Mouse (Mus musculus): ENCODE measurements around the gene Lamtor4. TPM values are rescaled to one million over a fixed set of nuclear protein-coding genes. Genes with fewer than 3 reads are reported as not detected.

The Lamtor4 gene
- polyA plus RNA-seq, 1 experiment from 2014 or later: 101 TPM

GRCm38 (mm10) chr5:138265712-138266111 is 10.4 kb downstream of the Lamtor4 start:
- no peak overlapping the region for H3K9ac ChIP-seq (ENCODE audit: low read depth, low read length)
- ATAC-seq: no peak
- H3K4me3 ChIP-seq (ENCODE audit: low read length): no peak overlapping the region

GRCm38 (mm10) chr5:138267114-138267513 is 11.8 kb downstream of the Lamtor4 start:
- no peak overlapping the region for H3K4me2 ChIP-seq (ENCODE audit: low read depth, low read length)
- H3K27me3 ChIP-seq (replicated peaks; ENCODE audit: control insufficient read depth, insufficient read depth, low read length): no peaks in the 10 kb centered on the region
- no peak overlapping the region for H3K4me3 ChIP-seq (ENCODE audit: low read length)
- H3K27ac ChIP-seq (ENCODE audit: low read length): no peak overlapping the region
- 89% methylated on average over 3 of the region's 3 CpGs for WGBS
- no peaks in the 10 kb centered on the region for H3K9me3 ChIP-seq (ENCODE audit: control insufficient read depth, low read length)
- no peaks in the 10 kb centered on the region for H3K36me3 ChIP-seq (ENCODE audit: control insufficient read depth, insufficient read depth, low read length)
- peaks cover 10% of the 10 kb centered on the region for H3K4me1 ChIP-seq (ENCODE audit: control insufficient read depth, insufficient read depth, low read length)
- no peak overlapping the region for H3K9ac ChIP-seq (ENCODE audit: low read depth, low read length)
- ATAC-seq: no peak

More at GRCm38 (mm10) chr5:138265712-138266111, 10.4 kb downstream of the Lamtor4 start:
- Histone ChIP-seq H3K4me1 (ENCODE audit: control insufficient read depth, insufficient read depth, low read length) (peaks cover 12% of the 10 kb centered on the region), H3K9me3 (ENCODE audit: control insufficient read depth, low read length) (no peaks in the 10 kb centered on the region), H3K36me3 (ENCODE audit: control insufficient read depth, insufficient read depth, low read length) (peaks cover 6% of the 10 kb centered on the region; the same call in 1 of the 2 replicates), H3K27me3 (replicated peaks; ENCODE audit: control insufficient read depth, insufficient read depth, low read length) (no peaks in the 10 kb centered on the region), H3K27ac (ENCODE audit: low read length) (no peak overlapping the region), H3K4me2 (ENCODE audit: low read depth, low read length) (no peak overlapping the region)
- WGBS: 97% methylated on average over 4 of the region's 4 CpGs

GRCm38 (mm10) chr5:138268980-138269379 is 13.7 kb downstream of the Lamtor4 start:
- Histone ChIP-seq H3K9ac (ENCODE audit: low read depth, low read length) (no peak overlapping the region), H3K4me3 (ENCODE audit: low read length) (no peak overlapping the region), H3K36me3 (ENCODE audit: control insufficient read depth, insufficient read depth, low read length) (no peaks in the 10 kb centered on the region), H3K4me1 (ENCODE audit: control insufficient read depth, insufficient read depth, low read length) (no peaks in the 10 kb centered on the region), H3K4me2 (ENCODE audit: low read depth, low read length) (no peak overlapping the region), H3K27ac (ENCODE audit: low read length) (no peak overlapping the region), H3K27me3 (replicated peaks; ENCODE audit: control insufficient read depth, insufficient read depth, low read length) (no peaks in the 10 kb centered on the region), H3K9me3 (ENCODE audit: control insufficient read depth, low read length) (no peaks in the 10 kb centered on the region)
- 79% methylated on average over 4 of the region's 4 CpGs for WGBS
- no peak for ATAC-seq

GRCm38 (mm10) chr5:138271232-138271631 is 15.9 kb downstream of the Lamtor4 start:
- no peaks in the 10 kb centered on the region for H3K27me3 ChIP-seq (replicated peaks; ENCODE audit: control insufficient read depth, insufficient read depth, low read length)
- no peaks in the 10 kb centered on the region for H3K9me3 ChIP-seq (ENCODE audit: control insufficient read depth, low read length)
- H3K9ac ChIP-seq (ENCODE audit: low read depth, low read length): no peak overlapping the region
- 62% methylated on average over 3 of the region's 3 CpGs for whole genome bisulfite sequencing
- H3K36me3 ChIP-seq (ENCODE audit: control insufficient read depth, insufficient read depth, low read length): no peaks in the 10 kb centered on the region
- H3K27ac ChIP-seq (ENCODE audit: low read length): no peak overlapping the region
- ATAC-seq: no peak
- H3K4me2 ChIP-seq (ENCODE audit: low read depth, low read length): no peak overlapping the region
- H3K4me1 ChIP-seq (ENCODE audit: control insufficient read depth, insufficient read depth, low read length): peaks cover 6% of the 10 kb centered on the region
- H3K4me3 ChIP-seq (ENCODE audit: low read length): no peak overlapping the region

DNA sequence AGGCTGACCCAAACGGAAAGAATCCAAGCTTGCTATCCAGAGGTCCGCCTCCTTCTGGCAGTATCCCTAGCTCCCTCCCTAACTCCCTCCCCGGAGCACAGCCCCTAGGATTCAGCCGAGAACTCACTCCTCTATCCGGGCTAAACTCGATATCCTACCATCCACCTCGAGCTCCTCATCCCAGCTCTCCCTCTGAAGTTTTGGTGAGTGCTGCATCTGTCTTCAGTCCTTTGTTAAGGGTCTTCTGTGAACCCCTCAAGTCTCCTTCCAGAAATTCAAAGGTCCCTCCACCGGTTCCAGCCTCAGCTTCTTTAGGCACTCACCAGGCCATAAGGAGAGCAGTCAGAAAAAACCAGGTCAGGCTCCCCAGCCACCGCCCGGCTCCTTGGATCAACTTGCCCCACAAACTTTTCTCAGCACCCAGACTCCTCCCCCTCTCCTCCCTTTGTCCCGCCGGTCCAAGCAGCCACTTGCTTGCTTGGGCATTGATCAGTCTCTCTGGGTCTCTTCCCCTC is 17.2 kb downstream of the Lamtor4 start, which contains the start of gene Gal3st4:
TSS of gene Gal3st4 (minus strand) at position 432 of the 515 bp plus-strand sequence.
- H3K4me1 ChIP-seq (ENCODE audit: control insufficient read depth, insufficient read depth, low read length): peaks cover 6% of the 10 kb centered on the region
- 5% methylated on average over 12 of the region's 12 CpGs for WGBS
- peak within 1 kb of the TSS; percentile 30 for H3K4me3 ChIP-seq (ENCODE audit: low read length)
- H3K36me3 ChIP-seq (ENCODE audit: control insufficient read depth, insufficient read depth, low read length): no peaks in the 10 kb centered on the region
- H3K4me2 ChIP-seq (ENCODE audit: low read depth, low read length): peak within 1 kb of the TSS; percentile 35
- H3K9me3 ChIP-seq (ENCODE audit: control insufficient read depth, low read length): no peaks in the 10 kb centered on the region
- H3K9ac ChIP-seq (ENCODE audit: low read depth, low read length): peak within 1 kb of the TSS; percentile 49
- H3K27me3 ChIP-seq (replicated peaks; ENCODE audit: control insufficient read depth, insufficient read depth, low read length): no peaks in the 10 kb centered on the region
- ATAC-seq: peak; percentile 57
- H3K27ac ChIP-seq (ENCODE audit: low read length): no peak within 1 kb of the TSS

DNA sequence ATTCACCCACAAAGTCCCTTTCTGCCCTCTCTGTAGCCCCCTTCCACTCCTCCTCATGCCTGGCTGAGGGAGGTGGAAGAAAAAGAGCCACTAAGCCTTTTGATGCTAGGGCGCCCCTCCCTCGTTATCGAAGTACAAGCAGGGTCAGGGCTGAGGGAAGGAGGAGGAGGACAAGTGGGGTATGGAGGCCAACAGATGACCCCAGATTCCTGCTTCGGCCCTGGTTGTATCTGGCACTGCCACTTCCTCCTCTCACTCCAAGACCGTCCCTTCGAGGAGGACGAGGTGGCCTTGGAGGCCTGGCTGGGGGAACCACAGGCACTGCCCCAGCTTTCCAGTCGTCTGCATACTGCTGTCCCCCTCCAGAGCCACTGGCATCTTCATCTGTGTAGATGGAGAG is 18.9 kb downstream of the Lamtor4 start:
- 70% methylated on average over 8 of the region's 8 CpGs for WGBS
- H3K4me2 ChIP-seq (ENCODE audit: low read depth, low read length): no peak overlapping the region
- H3K4me1 ChIP-seq (ENCODE audit: control insufficient read depth, insufficient read depth, low read length): peaks cover 6% of the 10 kb centered on the region
- H3K36me3 ChIP-seq (ENCODE audit: control insufficient read depth, insufficient read depth, low read length): no peaks in the 10 kb centered on the region
- H3K27ac ChIP-seq (ENCODE audit: low read length): no peak overlapping the region
- no peak overlapping the region for H3K9ac ChIP-seq (ENCODE audit: low read depth, low read length)
- no peaks in the 10 kb centered on the region for H3K9me3 ChIP-seq (ENCODE audit: control insufficient read depth, low read length)
- ATAC-seq: no peak
- H3K4me3 ChIP-seq (ENCODE audit: low read length): no peak overlapping the region
- H3K27me3 ChIP-seq (replicated peaks; ENCODE audit: control insufficient read depth, insufficient read depth, low read length): no peaks in the 10 kb centered on the region

DNA sequence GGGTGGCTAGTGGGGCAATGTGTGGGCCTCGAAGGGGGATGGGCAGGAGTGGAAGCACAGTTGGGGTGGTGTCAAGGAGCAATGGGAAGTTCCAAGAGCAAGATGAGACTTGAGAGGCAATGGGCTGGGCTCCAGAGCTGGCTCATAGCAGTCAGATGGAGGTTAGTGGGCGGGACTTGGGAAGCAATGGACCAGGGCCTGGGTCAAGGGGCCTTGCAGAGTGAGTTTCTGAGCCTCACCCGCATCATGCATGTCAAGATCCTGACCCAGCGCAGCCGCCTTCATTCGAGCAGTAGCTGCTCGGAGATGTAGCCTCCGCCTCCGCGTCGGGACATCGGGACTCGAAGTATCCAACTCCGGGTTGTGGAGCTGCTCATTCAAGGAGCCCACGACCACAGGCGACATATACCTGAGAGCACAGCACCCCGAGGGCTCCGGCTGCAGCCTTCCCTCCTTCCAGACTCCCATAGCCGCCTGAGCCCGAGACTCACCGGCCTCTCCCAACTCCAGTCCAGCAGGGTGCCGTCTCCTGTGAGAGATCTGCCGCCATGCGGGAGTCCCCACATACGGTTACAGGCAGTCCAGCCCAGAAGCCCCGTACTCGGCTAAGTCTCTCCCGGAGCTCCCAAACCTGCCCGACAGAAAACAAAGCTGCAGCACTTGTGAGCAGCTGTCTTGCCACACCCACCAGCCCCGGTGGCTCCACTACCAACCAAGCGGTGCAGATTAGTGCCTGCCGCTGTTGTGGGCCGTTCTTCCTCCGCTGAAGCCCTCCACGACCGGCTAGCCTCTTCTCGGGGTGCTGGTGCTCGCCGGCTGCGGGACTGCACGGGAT is 20.2 kb downstream of the Lamtor4 start:
- H3K36me3 ChIP-seq (ENCODE audit: control insufficient read depth, insufficient read depth, low read length): no peaks in the 10 kb centered on the region
- 39% methylated on average over 41 of the region's 41 CpGs for WGBS
- peaks cover 9% of the 10 kb centered on the region for H3K4me1 ChIP-seq (ENCODE audit: control insufficient read depth, insufficient read depth, low read length)
- H3K4me2 ChIP-seq (ENCODE audit: low read depth, low read length): peak overlapping the region; percentile 41
- peaks cover 2% of the 10 kb centered on the region for H3K9me3 ChIP-seq (ENCODE audit: control insufficient read depth, low read length)
- no peak for ATAC-seq
- no peak overlapping the region for H3K27ac ChIP-seq (ENCODE audit: low read length)
- H3K9ac ChIP-seq (ENCODE audit: low read depth, low read length): peak overlapping the region; percentile 34
- no peaks in the 10 kb centered on the region for H3K27me3 ChIP-seq (replicated peaks; ENCODE audit: control insufficient read depth, insufficient read depth, low read length)
- 0 out of 2 replicates have a peak overlapping the region, but pooled peaks have one; percentile 2 for H3K4me3 ChIP-seq (ENCODE audit: low read length)

- Histone ChIP-seq H3K4me1 (ENCODE audit: control insufficient read depth, insufficient read depth, low read length) (peaks cover 10% of the 10 kb centered on the region), H3K36me3 (ENCODE audit: control insufficient read depth, insufficient read depth, low read length) (no peaks in the 10 kb centered on the region), H3K27me3 (replicated peaks; ENCODE audit: control insufficient read depth, insufficient read depth, low read length) (no peaks in the 10 kb centered on the region), H3K9ac (ENCODE audit: low read depth, low read length) (no peak overlapping the region), H3K4me2 (ENCODE audit: low read depth, low read length) (no peak overlapping the region), H3K9me3 (ENCODE audit: control insufficient read depth, low read length) (peaks cover 9% of the 10 kb centered on the region), H3K27ac (ENCODE audit: low read length) (no peak overlapping the region), H3K4me3 (ENCODE audit: low read length) (no peak overlapping the region)
- ATAC-seq: no peak
- WGBS: 87% methylated on average over 7 of the region's 7 CpGs
Observed at GRCm38 (mm10) chr5:138277994-138278393, 22.7 kb downstream of the Lamtor4 start.

GRCm38 (mm10) chr5:138279585-138280424 is 24.5 kb downstream of the Lamtor4 start, which contains the start of the genes Gm43720, Gpc2 and Stag3:
Gene Gm43720, minus strand, starts transcription at chr5:138279958.
Gene Gpc2, minus strand, starts transcription at chr5:138280005.
Gene Stag3, plus strand, starts transcription at chr5:138280240.
- ATAC-seq: peak; percentile 99
- H3K9ac ChIP-seq (ENCODE audit: low read depth, low read length): peak within 1 kb of the TSS; percentile 67
- no peak within 1 kb of the TSS for H3K27ac ChIP-seq (ENCODE audit: low read length)
- H3K27me3 ChIP-seq (replicated peaks; ENCODE audit: control insufficient read depth, insufficient read depth, low read length): no peaks in the 10 kb centered on the region
- H3K4me2 ChIP-seq (ENCODE audit: low read depth, low read length): peak within 1 kb of the TSS; percentile 69
- H3K4me1 ChIP-seq (ENCODE audit: control insufficient read depth, insufficient read depth, low read length): peaks cover 10% of the 10 kb centered on the region
- peak within 1 kb of the TSS; percentile 59 for H3K4me3 ChIP-seq (ENCODE audit: low read length)
- H3K9me3 ChIP-seq (ENCODE audit: control insufficient read depth, low read length): peaks cover 9% of the 10 kb centered on the region
- no peaks in the 10 kb centered on the region for H3K36me3 ChIP-seq (ENCODE audit: control insufficient read depth, insufficient read depth, low read length)
- under 1% methylated on average over 56 of the region's 56 CpGs for WGBS

Measured in intestine, embryonic 16.5 days (tissue).